Mouse (Mus musculus) intestine, postnatal 0 days (tissue): ENCODE data around the gene Nudt3. TPM values are rescaled to one million over a fixed set of nuclear protein-coding genes. Genes with fewer than 3 reads are reported as not detected.

ENCODE experiments used
- ATAC-seq: fragments of 200-750 bp; cut with Nextera tagmentation; 2 replicates; pipeline ENCODE4 v1.8.0; 2017; ENCODE audit warnings: mild to moderate bottlenecking, moderate TSS enrichment, moderate library complexity
- H3K27ac ChIP-seq: fragments of 300-500 bp; sonication (generic); 2 replicates; pipeline ENCODE4 v1.5.1; 2014; ENCODE audit warnings: mild to moderate bottlenecking, low read depth, low read length, moderate library complexity
- H3K27me3 ChIP-seq: fragments of 300-500 bp; sonication (generic); replicated peaks from 2 replicates; pipeline ENCODE4 v1.6.1; 2014; ENCODE audit warnings: low read length, mixed read lengths; ENCODE audit not compliant: control insufficient read depth, insufficient read depth
- H3K36me3 ChIP-seq: fragments of 300-500 bp; sonication (generic); 2 replicates; pipeline ENCODE4 v1.6.1; 2014; ENCODE audit warnings: mild to moderate bottlenecking, moderate library complexity; ENCODE audit not compliant: control insufficient read depth, insufficient read depth
- H3K4me1 ChIP-seq: fragments of 300-500 bp; sonication (generic); replicated peaks from 2 replicates; pipeline ENCODE4 v1.6.1; 2014; ENCODE audit warnings: antibody characterized with exemption, low read length, mixed read lengths; ENCODE audit not compliant: control insufficient read depth, insufficient read depth
- H3K4me2 ChIP-seq: fragments of 300-500 bp; sonication (generic); replicated peaks from 2 replicates; pipeline ENCODE4 v1.6.1; 2014; ENCODE audit warnings: low read depth, mild to moderate bottlenecking, moderate library complexity
- H3K4me3 ChIP-seq: fragments of 300-500 bp; sonication (generic); 2 replicates; pipeline ENCODE4 v1.5.1; 2014; ENCODE audit warnings: low read depth, low read length
- H3K9ac ChIP-seq: fragments of 300-500 bp; sonication (generic); 2 replicates; pipeline ENCODE4 v1.6.1; 2014; ENCODE audit warnings: mild to moderate bottlenecking, low read depth, low read length
- H3K9me3 ChIP-seq: fragments of 300-500 bp; sonication (generic); 2 replicates; pipeline ENCODE4 v1.6.1; 2016; ENCODE audit warnings: mixed run types; ENCODE audit not compliant: control insufficient read depth
- CTCF ChIP-seq: sonication (generic); IDR thresholded peaks from 2 replicates; pipeline ENCODE4 v1.5.1; 2016; ENCODE audit warnings: low read depth, mild to moderate bottlenecking, control low read depth, antibody characterized with exemption, moderate library complexity
- WGBS: fragments of 180-500 bp; shearing (Covaris S2); extraction: QIAGEN DNeasy Blood & Tissue Kit; methylation state at CpG from one replicate; pipeline ENCODE4 v1.1.7; 2014; 5-methylcytosine and 5-hydroxymethylcytosine counted together
- polyA plus RNA-seq: library from polyadenylated mRNA; unstranded; fragments of >200 nt; fragmentation: Nextera tagmentation; extraction: Ambion mirVana; gene quantifications from 2 replicates; pipeline ENCODE4 v1.2.1, GENCODE M21; 2015

Nudt3 gene
- polyA plus RNA-seq, 1 experiment from 2014 or later = 43.3 TPM

GRCm38 (mm10) chr17:27534718-27535117 lies 88.6 kb downstream of the Nudt3 start:
- Histone ChIP-seq H3K9ac (no peak overlapping the region), H3K9me3 (no peaks in the 10 kb centered on the region), H3K4me3 (no peak overlapping the region), H3K27ac (no peak overlapping the region), H3K36me3 (no peaks in the 10 kb centered on the region), H3K4me2 (no peak overlapping the region), H3K27me3 (no peaks in the 10 kb centered on the region), H3K4me1 (no peaks in the 10 kb centered on the region)
- ATAC-seq = peak; percentile 46; the same call in 1 of the 2 replicates
- WGBS = 4% methylated on average over 10 of the region's 10 CpGs
- TF ChIP-seq CTCF = peak; percentile 100

DNA sequence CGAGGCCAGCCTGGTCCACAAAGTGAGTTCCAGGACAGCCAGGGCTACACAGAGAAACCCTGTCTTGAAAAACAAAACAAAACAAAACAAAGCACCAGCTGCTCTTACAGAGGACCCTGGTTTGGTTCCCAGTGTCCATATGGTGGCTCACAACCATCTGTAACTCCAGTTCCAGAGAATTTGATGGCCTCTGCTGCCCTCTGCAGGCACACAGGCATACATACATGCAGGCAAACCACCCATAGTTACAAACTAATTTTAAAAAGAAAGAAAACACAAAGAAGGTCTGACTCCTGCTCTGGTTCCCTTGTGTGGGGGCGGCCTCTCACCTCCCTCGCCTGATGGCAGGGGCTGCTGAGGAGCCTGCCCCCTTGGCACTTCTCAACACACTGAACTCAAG lies 89.9 kb downstream of the Nudt3 start:
- no peak overlapping the region for H3K4me2 ChIP-seq
- 93% methylated on average over 3 of the region's 3 CpGs for WGBS
- H3K4me1 ChIP-seq = no peaks in the 10 kb centered on the region
- no peaks in the 10 kb centered on the region for H3K27me3 ChIP-seq
- H3K27ac ChIP-seq = no peak overlapping the region
- no peak overlapping the region for H3K9ac ChIP-seq
- no peaks in the 10 kb centered on the region for H3K9me3 ChIP-seq
- H3K4me3 ChIP-seq = no peak overlapping the region
- no peaks in the 10 kb centered on the region for H3K36me3 ChIP-seq
- ATAC-seq = no peak
- TF ChIP-seq CTCF = peak; percentile 32; the same call in 1 of the 2 replicates

DNA sequence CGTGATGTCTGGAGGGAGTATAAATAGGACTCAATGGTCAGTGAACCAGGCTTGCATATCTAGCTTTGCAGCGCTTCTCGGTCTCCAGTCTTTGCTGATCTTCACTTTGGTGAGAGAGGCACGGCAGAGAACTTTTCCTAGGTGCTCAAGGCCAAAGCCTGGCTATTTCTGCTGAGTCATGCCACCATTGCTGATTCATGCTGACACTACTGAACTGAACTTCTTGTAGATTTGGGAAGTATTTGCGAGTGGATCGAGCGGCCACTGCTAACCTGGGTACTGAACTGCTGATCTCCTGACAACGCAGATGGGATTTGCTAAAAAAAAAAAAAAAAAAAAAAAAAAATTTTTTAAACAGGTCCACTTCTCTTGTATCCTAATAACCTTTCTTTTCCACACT lies 91.2 kb downstream of the Nudt3 start:
- no peak overlapping the region for H3K4me3 ChIP-seq
- no peak for ATAC-seq
- TF ChIP-seq CTCF = no peak
- no peaks in the 10 kb centered on the region for H3K27me3 ChIP-seq
- H3K36me3 ChIP-seq = no peaks in the 10 kb centered on the region
- no peak overlapping the region for H3K27ac ChIP-seq
- H3K4me2 ChIP-seq = no peak overlapping the region
- no peaks in the 10 kb centered on the region for H3K9me3 ChIP-seq
- H3K9ac ChIP-seq = no peak overlapping the region
- 81% methylated on average over 8 of the region's 8 CpGs for WGBS
- no peaks in the 10 kb centered on the region for H3K4me1 ChIP-seq

Other genes starting within 250 kb of the Nudt3 start
- gene Grm4, start 102.1 kb downstream of the Nudt3 start, polyA plus RNA-seq = 0.47 TPM in 2 replicates
- 108 and 116 TPM in 2 replicates for gene Hmga1, start 67.0 kb downstream of the Nudt3 start, polyA plus RNA-seq
- gene AI413582, start 57.7 kb downstream of the Nudt3 start, polyA plus RNA-seq = 80.3 and 83.0 TPM in 2 replicates
- not detected in 2 replicates for gene RPS10-NUDT3, start 11.7 kb upstream of the Nudt3 start, polyA plus RNA-seq
- gene Rps10, start 13.2 kb upstream of the Nudt3 start, polyA plus RNA-seq = 591 and 603 TPM in 2 replicates
- gene Pacsin1, start 32.0 kb upstream of the Nudt3 start, polyA plus RNA-seq = 1.2 and 1.4 TPM in 2 replicates
- 8.9 and 9.9 TPM in 2 replicates for gene Spdef, start 105.5 kb upstream of the Nudt3 start, polyA plus RNA-seq
- 27.4 and 29.5 TPM in 2 replicates for gene D17Wsu92e, start 197.2 kb upstream of the Nudt3 start, polyA plus RNA-seq
- gene Snrpc, start 214.7 kb upstream of the Nudt3 start, polyA plus RNA-seq = 156 and 160 TPM in 2 replicates
- 1.4 and 1.6 TPM in 2 replicates for gene Uhrf1bp1, start 232.9 kb upstream of the Nudt3 start, polyA plus RNA-seq